Mouse (Mus musculus) cerebellum, adult 9-11 months (tissue): ENCODE measurements around the gene Casp4.

Experiments
- DNase-seq: peaks from one replicate; pipeline ENCODE4 v3.0.0; 2022

Casp4 gene

GRCm38 (mm10) chr9:5308561-5308960 is at the start of gene Casp4:
Gene Casp4, plus strand, starts transcription at chr9:5308828.
- DNase-seq = no peak

- DNase-seq = no peak
Observed at GRCm38 (mm10) chr9:5263951-5264475, 44.6 kb upstream of the Casp4 start.

GRCm38 (mm10) chr9:5270274-5270673 is 38.4 kb upstream of the Casp4 start:
- no peak for DNase-seq

GRCm38 (mm10) chr9:5270884-5271283 is 37.7 kb upstream of the Casp4 start:
- DNase-seq = no peak

GRCm38 (mm10) chr9:5271334-5271845 is 37.2 kb upstream of the Casp4 start:
- no peak for DNase-seq

GRCm38 (mm10) chr9:5286071-5286470 is 22.6 kb upstream of the Casp4 start:
- no peak for DNase-seq

GRCm38 (mm10) chr9:5286597-5286996 is 22.0 kb upstream of the Casp4 start:
- DNase-seq = no peak

- no peak for DNase-seq
Observed at GRCm38 (mm10) chr9:5296354-5297237, 12.0 kb upstream of the Casp4 start.

- no peak for DNase-seq
Observed at GRCm38 (mm10) chr9:5298329-5299131, 10.1 kb upstream of the Casp4 start, which contains the start of gene Casp1. Gene Casp1, plus strand, starts transcription at chr9:5298517.

- DNase-seq = no peak
Observed at GRCm38 (mm10) chr9:5299132-5299381, 9.6 kb upstream of the Casp4 start.

GRCm38 (mm10) chr9:5310112-5310511 is 1.5 kb downstream of the Casp4 start:
- DNase-seq = no peak

GRCm38 (mm10) chr9:5311435-5311834 is 2.8 kb downstream of the Casp4 start:
- DNase-seq = no peak

- no peak for DNase-seq
Observed at GRCm38 (mm10) chr9:5328204-5328603, 19.6 kb downstream of the Casp4 start.

- no peak for DNase-seq
Observed at GRCm38 (mm10) chr9:5332441-5332840, 23.8 kb downstream of the Casp4 start.

- DNase-seq = no peak
Observed at GRCm38 (mm10) chr9:5333422-5333821, 24.8 kb downstream of the Casp4 start.

GRCm38 (mm10) chr9:5343092-5343491 is 34.5 kb downstream of the Casp4 start:
- no peak for DNase-seq

GRCm38 (mm10) chr9:5344090-5344489 is 35.5 kb downstream of the Casp4 start:
- DNase-seq = no peak

GRCm38 (mm10) chr9:5345291-5345898 is 36.8 kb downstream of the Casp4 start, which contains the start of gene Casp12:
Gene Casp12, plus strand, starts transcription at chr9:5345430.
- no peak for DNase-seq

GRCm38 (mm10) chr9:5347381-5347780 is 38.8 kb downstream of the Casp4 start:
- no peak for DNase-seq

GRCm38 (mm10) chr9:5353673-5354072 is 45.0 kb downstream of the Casp4 start:
- no peak for DNase-seq

- no peak for DNase-seq
Observed at GRCm38 (mm10) chr9:5356801-5357200, 48.2 kb downstream of the Casp4 start.
